Comparison of ENCODE assay signal across 8 mouse cellular contexts in genomic region chr11:45881026-45881682, GRCm38 (mm10). TPM values are rescaled to one million over a fixed set of nuclear protein-coding genes. Genes with fewer than 3 reads are reported as not detected.
DNase-seq lines count a peak whose midpoint lies in the region; ATAC-seq and TF ChIP-seq lines count a peak whose summit lies in the region.

No protein-coding gene starts in this region.

- peak; percentile 25 for ATAC-seq in megakaryocyte progenitor cell, adult 5-6 weeks (replicated peaks; ENCODE audit: poor library complexity)

- no peak overlapping the region for H3K27ac ChIP-seq in left cerebral cortex, adult 2 months

- no peak overlapping the region for H3K4me3 ChIP-seq in left cerebral cortex, adult 2 months

- peak; percentile 74 for TF ChIP-seq CTCF in left cerebral cortex, adult 2 months (IDR thresholded peaks at IDR 0.05)

- no peak for DNase-seq in left cerebral cortex, adult 2 months (ENCODE audit: extremely low spot score in 1 of 2, low spot score in 2 of 2)
- no peak for DNase-seq in left cerebral cortex, adult 11 months (ENCODE audit: low spot score)
- peak; percentile 44 for DNase-seq in MN1 (ENCODE audit: low spot score)
- peak; percentile 30 for DNase-seq in embryo, embryonic 9.5 days (ENCODE audit: extremely low spot score)
- DNase-seq in heart, postnatal 10 days = peak; percentile 75 to 79
- peak; percentile 57 to 75 for DNase-seq in kidney, postnatal 4 days
- peak; percentile 27 for DNase-seq in testis, postnatal 14 days (ENCODE audit: low spot score)

- intact Hi-C loops in left cerebral cortex, adult 2 months (cut with DNase I) = loop anchor here (2.0 to 10.0 kb wide), 6 partner anchors 74 to 1294 kb away; no protein-coding TSS in a partner anchor
- intact Hi-C loops in heart, postnatal 10 days (cut with DNase I) = loop anchor here (2.0 to 5.0 kb wide), 4 partner anchors 28 to 1269 kb away; partner anchors contain the start of gene Clint1

RNA-seq across cellular contexts. Expression of gene Clint1, which starts 29.3 kb away (rescaled TPM):
- total RNA-seq in left cerebral cortex, adult 2 months (2021) = 10 to 100 TPM; 52.5 to 53.4 TPM
- total RNA-seq in heart, postnatal 10 days (2021) = 10 to 100 TPM; 44.6 to 45.7 TPM
- 130 and 133 TPM in 2 replicates for total RNA-seq in megakaryocyte progenitor cell, adult 5-6 weeks (2015)
- 133 and 160 TPM in 2 replicates for total RNA-seq in megakaryocyte progenitor cell, adult 5-6 weeks (2017)

Comparison
In these comparisons a context has a peak if more than half of its experiments do, and no peak if none do; other contexts are left out.
1. DNase-seq: peak in MN1 (single experiment), embryo, embryonic 9.5 days (single experiment), heart, postnatal 10 days (2 of 2), kidney, postnatal 4 days (2 of 2) and testis, postnatal 14 days (single experiment); none in left cerebral cortex, adult 2 months (0 of 2) and left cerebral cortex, adult 11 months (single experiment).